Mouse (Mus musculus) heart, embryonic 11.5 days (tissue): ENCODE data around the gene Mbd6. TPM values are rescaled to one million over a fixed set of nuclear protein-coding genes. Genes with fewer than 3 reads are reported as not detected.

Source experiments
- ATAC-seq: fragments of 200-750 bp; cut with Nextera tagmentation; replicated peaks from 2 replicates; pipeline ENCODE4 v1.8.0; 2017; ENCODE audit warnings: moderate library complexity; ENCODE audit not compliant: insufficient number of reproducible peaks, low FRiP score, low TSS enrichment
- H3K27ac ChIP-seq: fragments of 300-500 bp; sonication (generic); 2 replicates; pipeline ENCODE4 v1.5.1; 2014; ENCODE audit warnings: mild to moderate bottlenecking, low read depth, low read length
- H3K27me3 ChIP-seq: fragments of 300-500 bp; sonication (generic); 2 replicates; pipeline ENCODE4 v1.6.1; 2014; ENCODE audit warnings: mild to moderate bottlenecking, low read length, mixed read lengths; ENCODE audit not compliant: control insufficient read depth, insufficient read depth
- H3K36me3 ChIP-seq: fragments of 300-500 bp; sonication (generic); 2 replicates; pipeline ENCODE4 v1.6.1; 2014; ENCODE audit warnings: mild to moderate bottlenecking, low read length, moderate library complexity, mixed read lengths; ENCODE audit not compliant: control insufficient read depth, insufficient read depth
- H3K4me1 ChIP-seq: fragments of 300-500 bp; sonication (generic); 2 replicates; pipeline ENCODE4 v1.6.1; 2014; ENCODE audit warnings: low read length; ENCODE audit not compliant: control insufficient read depth, insufficient read depth
- H3K4me2 ChIP-seq: fragments of 300-500 bp; sonication (generic); 2 replicates; pipeline ENCODE4 v1.6.1; 2014; ENCODE audit warnings: mild to moderate bottlenecking, moderate library complexity
- H3K4me3 ChIP-seq: fragments of 300-500 bp; sonication (generic); 2 replicates; pipeline ENCODE4 v1.5.1; 2014; ENCODE audit warnings: low read depth, low read length
- H3K9ac ChIP-seq: fragments of 300-500 bp; sonication (generic); 2 replicates; pipeline ENCODE4 v1.6.1; 2014; ENCODE audit warnings: mild to moderate bottlenecking, low read depth, low read length, moderate library complexity
- H3K9me3 ChIP-seq: fragments of 300-500 bp; sonication (generic); replicated peaks from 2 replicates; pipeline ENCODE4 v1.6.1; 2016; ENCODE audit warnings: low read length; ENCODE audit not compliant: control insufficient read depth
- WGBS: fragments of 180-500 bp; shearing (Covaris S2); extraction: QIAGEN DNeasy Blood & Tissue Kit; methylation state at CpG from one replicate; pipeline ENCODE4 v1.1.7; 2014; ENCODE audit not compliant: insufficient replicate concordance; 5-methylcytosine and 5-hydroxymethylcytosine counted together
- polyA plus RNA-seq: library from polyadenylated mRNA; unstranded; fragments of >200 nt; fragmentation: Nextera tagmentation; extraction: Ambion mirVana; gene quantifications from 2 replicates; pipeline ENCODE4 v1.2.1, GENCODE M21; 2014

The Mbd6 gene
- polyA plus RNA-seq, 1 experiment from 2014 or later = 13.6 TPM

- H3K9me3 ChIP-seq = no peaks in the 10 kb centered on the region
- 4% methylated on average over 29 of the region's 29 CpGs for WGBS
- H3K27me3 ChIP-seq = peaks cover 85% of the 10 kb centered on the region
- no peak overlapping the region for H3K27ac ChIP-seq
- no peak for ATAC-seq
- peak overlapping the region; percentile 50; the same call in 1 of the 2 replicates for H3K9ac ChIP-seq
- H3K36me3 ChIP-seq = no peaks in the 10 kb centered on the region
- peaks cover 11% of the 10 kb centered on the region for H3K4me1 ChIP-seq
- peak overlapping the region; percentile 52 for H3K4me3 ChIP-seq
- peak overlapping the region; percentile 88 for H3K4me2 ChIP-seq
These were observed 38.0 kb upstream of the Mbd6 start for GRCm38 (mm10) chr10:127326828-127327227.

- under 1% methylated on average over 54 of the region's 54 CpGs for WGBS
- H3K9me3 ChIP-seq = no peaks in the 10 kb centered on the region
- H3K4me3 ChIP-seq = peak overlapping the region; percentile 52
- no peaks in the 10 kb centered on the region for H3K36me3 ChIP-seq
- no peak overlapping the region for H3K27ac ChIP-seq
- peaks cover 11% of the 10 kb centered on the region for H3K4me1 ChIP-seq
- peak overlapping the region; percentile 88 for H3K4me2 ChIP-seq
- peak overlapping the region; percentile 50; the same call in 1 of the 2 replicates for H3K9ac ChIP-seq
- H3K27me3 ChIP-seq = peaks cover 83% of the 10 kb centered on the region
- ATAC-seq = no peak
These were observed 37.4 kb upstream of the Mbd6 start for GRCm38 (mm10) chr10:127326017-127326801.

- peak overlapping the region; percentile 50; the same call in 1 of the 2 replicates for H3K9ac ChIP-seq
- H3K4me2 ChIP-seq = peak overlapping the region; percentile 88
- H3K27me3 ChIP-seq = peaks cover 80% of the 10 kb centered on the region
- no peaks in the 10 kb centered on the region for H3K36me3 ChIP-seq
- H3K4me3 ChIP-seq = peak overlapping the region; percentile 52
- peaks cover 11% of the 10 kb centered on the region for H3K4me1 ChIP-seq
- H3K27ac ChIP-seq = no peak overlapping the region
- H3K9me3 ChIP-seq = no peaks in the 10 kb centered on the region
- WGBS = 27% methylated on average over 14 of the region's 14 CpGs
- no peak for ATAC-seq
These were observed 36.7 kb upstream of the Mbd6 start for GRCm38 (mm10) chr10:127325454-127326016.

GRCm38 (mm10) chr10:127324495-127324894 is 35.7 kb upstream of the Mbd6 start:
- H3K9ac ChIP-seq = no peak overlapping the region
- H3K27me3 ChIP-seq = peaks cover 71% of the 10 kb centered on the region
- no peak; the same call in 1 of the 2 replicates for ATAC-seq
- no peaks in the 10 kb centered on the region for H3K9me3 ChIP-seq
- H3K36me3 ChIP-seq = no peaks in the 10 kb centered on the region
- no peak overlapping the region for H3K4me2 ChIP-seq
- H3K27ac ChIP-seq = no peak overlapping the region
- H3K4me3 ChIP-seq = no peak overlapping the region
- WGBS = 9% methylated on average over 7 of the region's 7 CpGs
- peaks cover 11% of the 10 kb centered on the region for H3K4me1 ChIP-seq

GRCm38 (mm10) chr10:127323131-127323855 is 34.5 kb upstream of the Mbd6 start:
- Histone ChIP-seq H3K9ac (no peak overlapping the region), H3K4me2 (no peak overlapping the region), H3K4me3 (no peak overlapping the region), H3K9me3 (no peaks in the 10 kb centered on the region), H3K4me1 (peaks cover 11% of the 10 kb centered on the region), H3K27ac (no peak overlapping the region), H3K27me3 (peaks cover 61% of the 10 kb centered on the region), H3K36me3 (no peaks in the 10 kb centered on the region)
- WGBS = 60% methylated on average over 17 of the region's 17 CpGs
- ATAC-seq = no peak

GRCm38 (mm10) chr10:127322669-127323068 is 33.9 kb upstream of the Mbd6 start:
- Histone ChIP-seq H3K36me3 (no peaks in the 10 kb centered on the region), H3K9me3 (no peaks in the 10 kb centered on the region), H3K27me3 (peaks cover 56% of the 10 kb centered on the region), H3K4me3 (no peak overlapping the region), H3K27ac (no peak overlapping the region), H3K4me1 (peaks cover 11% of the 10 kb centered on the region), H3K4me2 (no peak overlapping the region), H3K9ac (no peak overlapping the region)
- ATAC-seq = no peak
- WGBS = 60% methylated on average over 4 of the region's 4 CpGs

- Histone ChIP-seq H3K36me3 (no peaks in the 10 kb centered on the region), H3K4me2 (no peak overlapping the region), H3K9ac (no peak overlapping the region), H3K27ac (no peak overlapping the region), H3K9me3 (no peaks in the 10 kb centered on the region), H3K27me3 (peaks cover 52% of the 10 kb centered on the region), H3K4me1 (peaks cover 11% of the 10 kb centered on the region), H3K4me3 (no peak overlapping the region)
- 48% methylated on average over 13 of the region's 13 CpGs for WGBS
- ATAC-seq = no peak
These were observed 33.4 kb upstream of the Mbd6 start for GRCm38 (mm10) chr10:127322178-127322577.

GRCm38 (mm10) chr10:127321621-127322020 is 32.8 kb upstream of the Mbd6 start, which contains the start of gene Arhgap9:
Gene Arhgap9, plus strand, starts transcription at chr10:127321964.
- no peaks in the 10 kb centered on the region for H3K36me3 ChIP-seq
- peaks cover 46% of the 10 kb centered on the region for H3K27me3 ChIP-seq
- no peak within 1 kb of the TSS for H3K9ac ChIP-seq
- ATAC-seq = no peak
- no peak within 1 kb of the TSS for H3K27ac ChIP-seq
- no peaks in the 10 kb centered on the region for H3K9me3 ChIP-seq
- 85% methylated on average over 3 of the region's 3 CpGs for WGBS
- H3K4me1 ChIP-seq = peaks cover 9% of the 10 kb centered on the region
- H3K4me3 ChIP-seq = no peak within 1 kb of the TSS
- H3K4me2 ChIP-seq = no peak within 1 kb of the TSS
